Mouse (Mus musculus) adrenal gland, adult 8-10 months (tissue): ENCODE data around the gene Atp8a2. TPM values are rescaled to one million over a fixed set of nuclear protein-coding genes. Genes with fewer than 3 reads are reported as not detected.
A peak's percentile ranks its signal among the peaks of the same experiment; 100 is the strongest.

Source experiments
- DNase-seq: peaks from one replicate; pipeline ENCODE4 v3.0.0; 2022
- total RNA-seq, 4 experiments: library from RNA; stranded (reverse); gene quantifications; 2 replicates each; pipeline ENCODE4 v1.2.4; 2022

Atp8a2 gene
- total RNA-seq, 4 experiments from 2014 or later: 1.1 to 4.7 (median 2.3) TPM

- no peak for DNase-seq
Observed at GRCm38 (mm10) chr14:59708009-59708408, 489.0 kb downstream of the Atp8a2 start.

GRCm38 (mm10) chr14:59705326-59706058 is 491.5 kb downstream of the Atp8a2 start:
- DNase-seq: no peak

- no peak for DNase-seq
Observed at GRCm38 (mm10) chr14:59701492-59701891, 495.5 kb downstream of the Atp8a2 start.

GRCm38 (mm10) chr14:59695160-59695559 is 501.8 kb downstream of the Atp8a2 start:
- no peak for DNase-seq

- DNase-seq: no peak
Observed at GRCm38 (mm10) chr14:59692164-59692563, 504.8 kb downstream of the Atp8a2 start.

GRCm38 (mm10) chr14:59691402-59691801 is 505.6 kb downstream of the Atp8a2 start:
- DNase-seq: no peak

- no peak for DNase-seq
Observed at GRCm38 (mm10) chr14:59690954-59691353, 506.0 kb downstream of the Atp8a2 start.

- no peak for DNase-seq
Observed at GRCm38 (mm10) chr14:59689596-59689995, 507.4 kb downstream of the Atp8a2 start.

- DNase-seq: no peak
Observed at GRCm38 (mm10) chr14:59686229-59686628, 510.8 kb downstream of the Atp8a2 start.

- no peak for DNase-seq
Observed at GRCm38 (mm10) chr14:59685343-59685742, 511.6 kb downstream of the Atp8a2 start.

GRCm38 (mm10) chr14:59681906-59682305 is 515.1 kb downstream of the Atp8a2 start:
- no peak for DNase-seq

GRCm38 (mm10) chr14:59677598-59678003 is 519.4 kb downstream of the Atp8a2 start:
- peak; percentile 61 for DNase-seq

- DNase-seq: no peak
Observed at GRCm38 (mm10) chr14:59675330-59675729, 521.6 kb downstream of the Atp8a2 start.

GRCm38 (mm10) chr14:59674556-59674955 is 522.4 kb downstream of the Atp8a2 start:
- DNase-seq: no peak

GRCm38 (mm10) chr14:59672893-59673515 is 524.0 kb downstream of the Atp8a2 start:
- peak; percentile 40 for DNase-seq

GRCm38 (mm10) chr14:59657098-59657497 is 539.9 kb downstream of the Atp8a2 start:
- DNase-seq: no peak

GRCm38 (mm10) chr14:59656591-59656990 is 540.4 kb downstream of the Atp8a2 start:
- DNase-seq: no peak

GRCm38 (mm10) chr14:59649337-59649736 is 547.6 kb downstream of the Atp8a2 start:
- DNase-seq: no peak

- DNase-seq: peak; percentile 55
Observed at GRCm38 (mm10) chr14:59648611-59649010, 548.4 kb downstream of the Atp8a2 start.

- peak; percentile 24 for DNase-seq
Observed at GRCm38 (mm10) chr14:59646826-59647697, 549.9 kb downstream of the Atp8a2 start.

GRCm38 (mm10) chr14:59644896-59645295 is 552.1 kb downstream of the Atp8a2 start:
- DNase-seq: no peak

- no peak for DNase-seq
Observed at GRCm38 (mm10) chr14:59644166-59644565, 552.8 kb downstream of the Atp8a2 start.

GRCm38 (mm10) chr14:59643582-59643981 is 553.4 kb downstream of the Atp8a2 start:
- no peak for DNase-seq
